Mouse (Mus musculus): ENCODE results near the gene Olfr1216.
"Not testable (repeated sequence)": the region's sequence is repeated elsewhere in the genome, so short reads cannot be mapped to it uniquely, and the experiment has no call there.

Gene Olfr1216

DNA sequence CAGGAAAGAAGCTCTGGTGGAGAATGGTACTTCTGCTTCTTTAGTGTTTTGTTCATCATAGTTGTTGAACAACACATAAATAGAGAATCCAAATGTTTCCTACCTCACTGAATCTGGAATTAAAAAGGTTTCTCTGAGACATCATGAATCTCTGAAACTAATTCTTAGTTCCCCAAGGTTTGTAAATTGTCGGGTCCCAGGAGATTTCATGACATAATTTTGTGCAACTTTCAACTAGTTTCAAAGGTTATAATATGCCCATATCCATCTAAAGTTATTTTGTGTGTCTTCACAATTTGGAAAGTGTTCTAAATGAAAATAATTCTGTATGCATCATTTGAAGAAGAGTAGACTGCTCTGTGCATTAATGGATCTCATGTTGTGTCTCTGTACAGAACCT is at the start of gene Olfr1216:
Gene Olfr1216 (minus strand): TSS at position 101 of the 400 bp plus-strand sequence.
- no peak for DNase-seq

DNA sequence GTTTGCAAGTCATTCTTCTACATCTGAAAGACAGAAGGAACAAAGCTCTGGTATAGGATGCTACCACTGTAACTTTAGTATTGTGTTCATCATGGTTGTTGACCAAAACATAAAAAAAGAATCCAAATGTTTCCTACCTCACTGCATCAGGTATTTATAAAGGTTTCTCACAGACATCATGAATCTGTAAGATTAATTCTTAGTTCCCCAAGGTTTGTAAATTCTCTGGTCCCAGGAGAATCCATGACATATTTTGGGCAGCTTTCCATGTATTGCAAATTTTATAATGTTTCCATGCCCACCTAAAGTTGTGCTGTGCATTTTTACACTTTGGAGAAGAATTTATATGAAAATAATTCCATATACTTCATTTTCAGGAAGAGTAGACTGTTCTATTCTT is 42.9 kb upstream of the Olfr1216 start, which contains the start of gene Olfr1218:
Gene Olfr1218 (minus strand): TSS at position 101 of the 400 bp plus-strand sequence.
- no peak for DNase-seq

DNA sequence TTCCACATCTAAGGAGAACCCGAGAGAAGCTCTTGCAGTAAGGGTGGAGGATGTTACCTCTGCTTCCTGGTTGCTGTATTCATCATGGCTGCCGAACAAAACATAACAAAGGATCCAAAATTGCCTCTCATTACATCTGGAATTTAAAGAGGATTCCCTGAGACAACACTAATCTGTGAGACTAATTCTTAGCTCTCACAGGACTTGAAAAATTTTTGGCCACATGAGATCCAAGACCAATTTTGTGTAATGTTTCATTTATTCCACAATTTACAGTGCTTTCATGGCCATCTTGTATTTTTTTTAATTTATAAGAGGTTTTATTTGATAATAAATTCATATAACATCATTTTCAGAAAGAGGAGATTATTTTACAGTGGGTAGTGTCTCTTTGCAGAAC is 13.8 kb upstream of the Olfr1216 start, which contains the start of gene Olfr1217:
Gene Olfr1217 (minus strand): TSS at position 101 of the 400 bp plus-strand sequence.
- DNase-seq, result no peak

DNA sequence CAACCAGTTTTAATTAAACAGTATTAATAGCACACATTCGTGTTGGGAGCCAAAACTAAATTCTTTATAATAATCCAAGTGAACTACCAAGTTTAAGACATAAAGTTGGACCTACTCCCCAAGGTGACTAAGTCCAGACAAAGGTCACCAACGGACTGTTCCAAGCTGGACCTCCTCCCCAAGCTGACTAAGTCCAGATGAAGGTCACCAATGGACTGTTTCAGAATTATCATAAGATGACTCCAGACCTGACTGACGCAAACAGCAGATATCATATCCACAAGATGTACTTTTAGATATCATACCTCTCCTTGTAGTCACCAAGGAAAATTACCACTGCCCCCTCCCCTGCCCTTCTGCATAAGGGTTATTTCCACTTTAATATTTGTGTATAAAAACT is 3.3 kb upstream of the Olfr1216 start:
- not testable (repeated sequence) for DNase-seq

DNA sequence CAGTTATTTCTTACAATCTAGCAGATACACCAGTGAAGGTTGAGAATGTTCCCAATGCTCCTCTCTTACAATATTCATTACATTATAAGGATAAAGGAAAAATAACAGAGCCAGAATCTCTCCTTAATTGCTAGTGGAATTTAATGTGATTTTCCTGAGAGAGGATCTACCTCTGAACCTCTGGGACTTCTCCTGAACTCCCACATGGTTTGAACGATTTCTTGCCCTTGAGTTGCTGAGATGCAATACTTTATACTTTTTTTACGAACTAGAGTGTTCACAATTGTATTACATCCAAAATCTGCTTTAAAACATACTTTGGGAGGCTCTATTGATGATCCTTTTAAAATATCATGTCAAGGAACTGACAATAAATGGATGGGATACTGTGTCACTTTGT is 11.3 kb downstream of the Olfr1216 start, which contains the start of gene Olfr1215:
Gene Olfr1215 (minus strand): TSS at position 101 of the 400 bp plus-strand sequence.
- DNase-seq, result no peak

DNA sequence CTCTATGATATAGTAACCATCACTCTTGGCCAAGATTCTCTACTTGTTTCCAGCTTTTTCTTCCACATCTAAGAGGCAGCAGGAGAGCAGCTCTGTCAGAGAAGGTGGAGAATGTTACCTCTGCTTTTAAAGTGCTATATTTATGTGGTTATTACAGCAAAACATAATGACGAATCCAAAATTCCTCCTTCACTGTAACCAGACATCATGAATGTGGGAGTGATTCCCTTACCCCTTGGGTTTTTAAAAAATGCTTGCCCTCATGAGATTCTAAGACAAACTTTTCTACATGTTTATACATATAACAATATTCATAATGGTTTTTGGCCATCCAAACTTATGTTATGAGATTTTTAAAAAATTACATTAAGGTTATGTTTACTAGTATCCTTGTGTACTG is 25.6 kb downstream of the Olfr1216 start, which contains the start of gene Olfr1214:
Gene Olfr1214 (minus strand): TSS at position 101 of the 400 bp plus-strand sequence.
- no peak for DNase-seq

DNA sequence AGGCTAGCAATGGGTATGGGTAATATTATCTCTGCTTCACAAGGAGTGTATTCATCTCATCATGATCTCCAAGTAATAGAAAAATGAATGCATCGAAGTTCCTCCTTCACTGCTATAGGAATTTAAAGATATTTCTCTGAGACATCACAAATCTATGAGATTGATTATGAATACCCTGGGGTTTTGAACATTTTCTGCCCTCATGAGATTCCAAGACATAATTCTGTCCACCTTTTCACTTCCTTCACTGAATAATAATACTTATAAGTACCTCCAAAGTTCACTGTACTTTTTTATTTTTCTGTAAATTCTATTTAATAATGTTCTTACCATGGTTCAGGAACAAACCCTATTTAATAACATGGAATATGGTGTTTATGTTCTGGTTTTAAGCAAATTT is 38.0 kb downstream of the Olfr1216 start, which contains the start of gene Gm13762:
Gene Gm13762 (minus strand): TSS at position 101 of the 400 bp plus-strand sequence.
- DNase-seq, result no peak
